Comparison of ENCODE assay signal across 22 mouse cellular contexts in genomic region chr4:84488323-84488722, GRCm38 (mm10).
A peak's percentile ranks its signal among the peaks of the same experiment; 100 is the strongest.
DNase-seq lines count a peak whose midpoint lies in the region; ATAC-seq and TF ChIP-seq lines count a peak whose summit lies in the region.
"Had no signal": no experiment of that assay in that cellular context is flagged by ENCODE, and none has a peak within 500 bp of the region (broad histone marks: within the 10 kb centered on the region; RNA-seq: fewer than 3 reads in every experiment).

No protein-coding gene starts in this region.

- H3K27ac ChIP-seq in forebrain, postnatal 0 days (ENCODE audit: low read depth, low read length): no peak overlapping the region
- no peak overlapping the region for H3K27ac ChIP-seq in forebrain, embryonic 15.5 days (replicated peaks)
- no peak overlapping the region for H3K27ac ChIP-seq in lung, postnatal 0 days (ENCODE audit: low read length)
- 0 out of 2 replicates have a peak overlapping the region, but pooled peaks have one; percentile 9 for H3K27ac ChIP-seq in embryonic fibroblast, embryonic 13.5 days (ENCODE audit: insufficient read depth, low read length)
- no peak overlapping the region for H3K27ac ChIP-seq in intestine, embryonic 16.5 days (ENCODE audit: low read length)
- H3K27ac ChIP-seq: embryonic facial prominence, embryonic 13.5 days; hindbrain, embryonic 13.5 days; macrophage; midbrain, embryonic 10.5 days; stomach, postnatal 0 days had no signal

- TF ChIP-seq POLR2A in embryonic fibroblast, embryonic 13.5 days (IDR thresholded peaks at IDR 0.05; ENCODE audit: low read depth, low read length): no peak

- no peaks in the 10 kb centered on the region for H3K9me3 ChIP-seq in forebrain, postnatal 0 days (ENCODE audit: low read length)
- no peaks in the 10 kb centered on the region for H3K9me3 ChIP-seq in forebrain, embryonic 15.5 days
- no peaks in the 10 kb centered on the region for H3K9me3 ChIP-seq in lung, postnatal 0 days (ENCODE audit: low read length)
- no peaks in the 10 kb centered on the region for H3K9me3 ChIP-seq in intestine, embryonic 16.5 days (ENCODE audit: control insufficient read depth, low read length)
- H3K9me3 ChIP-seq: embryonic facial prominence, embryonic 13.5 days; hindbrain, embryonic 13.5 days; midbrain, embryonic 10.5 days had no signal

- ATAC-seq in forebrain, postnatal 0 days: peak; percentile 36; the same call in 1 of the 2 replicates
- no peak for ATAC-seq in forebrain, embryonic 15.5 days (replicated peaks)
- no peak for ATAC-seq in lung, postnatal 0 days
- ATAC-seq in intestine, embryonic 16.5 days: no peak
- ATAC-seq: inflammation-experienced regulatory T-cells, adult 6 months had no signal

- H3K4me1 ChIP-seq in forebrain, postnatal 0 days (ENCODE audit: insufficient read depth): no peaks in the 10 kb centered on the region
- H3K4me1 ChIP-seq in forebrain, embryonic 15.5 days: no peaks in the 10 kb centered on the region
- no peaks in the 10 kb centered on the region for H3K4me1 ChIP-seq in lung, postnatal 0 days (ENCODE audit: insufficient read depth, low read depth, low read length)
- peaks cover 7% of the 10 kb centered on the region for H3K4me1 ChIP-seq in embryonic fibroblast, embryonic 13.5 days (ENCODE audit: control insufficient read depth, insufficient read depth, low read length)
- H3K4me1 ChIP-seq in intestine, embryonic 16.5 days (ENCODE audit: control insufficient read depth, insufficient read depth, low read length): no peaks in the 10 kb centered on the region
- H3K4me1 ChIP-seq: embryonic facial prominence, embryonic 13.5 days; hindbrain, embryonic 13.5 days; midbrain, embryonic 10.5 days had no signal

- no peak overlapping the region for H3K9ac ChIP-seq in forebrain, postnatal 0 days
- H3K9ac ChIP-seq in forebrain, embryonic 15.5 days (replicated peaks): no peak overlapping the region
- H3K9ac ChIP-seq in lung, postnatal 0 days (replicated peaks; ENCODE audit: low read depth): no peak overlapping the region
- H3K9ac ChIP-seq in intestine, embryonic 16.5 days (ENCODE audit: low read depth, low read length): no peak overlapping the region
- H3K9ac ChIP-seq: embryonic facial prominence, embryonic 13.5 days; hindbrain, embryonic 13.5 days had no signal

- H3K36me3 ChIP-seq in forebrain, postnatal 0 days (ENCODE audit: insufficient read depth): no peaks in the 10 kb centered on the region
- H3K36me3 ChIP-seq in forebrain, embryonic 15.5 days: no peaks in the 10 kb centered on the region
- no peaks in the 10 kb centered on the region for H3K36me3 ChIP-seq in lung, postnatal 0 days (ENCODE audit: insufficient read depth, low read length)
- H3K36me3 ChIP-seq in intestine, embryonic 16.5 days (ENCODE audit: control insufficient read depth, insufficient read depth, low read length): no peaks in the 10 kb centered on the region
- H3K36me3 ChIP-seq: embryonic facial prominence, embryonic 13.5 days; hindbrain, embryonic 13.5 days; midbrain, embryonic 10.5 days had no signal

- peak; percentile 15 for DNase-seq in adrenal gland, postnatal 10 days
- no peak for DNase-seq in adrenal gland, adult 18-20 months (ENCODE audit: low spot score in 2 of 2)
- DNase-seq in forebrain, postnatal 0 days: peak; percentile 21
- peak; percentile 9 for DNase-seq in lung, postnatal 0 days (ENCODE audit: low spot score)
- DNase-seq in lung, postnatal 4 days: no peak
- DNase-seq: cerebellum, postnatal 10 days; gastrocnemius, postnatal 36 days; kidney, adult 8-10 months; kidney, postnatal 25 days; left cerebral cortex, postnatal 4 days; retina, postnatal 1 day had no signal

- no peak overlapping the region for H3K4me2 ChIP-seq in forebrain, postnatal 0 days (ENCODE audit: low read depth)
- no peak overlapping the region for H3K4me2 ChIP-seq in forebrain, embryonic 15.5 days (replicated peaks)
- no peak overlapping the region for H3K4me2 ChIP-seq in lung, postnatal 0 days (replicated peaks; ENCODE audit: low read depth, low read length)
- H3K4me2 ChIP-seq in intestine, embryonic 16.5 days (ENCODE audit: low read depth, low read length): no peak overlapping the region
- H3K4me2 ChIP-seq: embryonic facial prominence, embryonic 13.5 days; hindbrain, embryonic 13.5 days; liver, embryonic 11.5 days had no signal

- TF ChIP-seq CTCF in forebrain, postnatal 0 days (IDR thresholded peaks at IDR 0.05; ENCODE audit: low read depth): no peak
- no peak for TF ChIP-seq CTCF in lung, postnatal 0 days (IDR thresholded peaks at IDR 0.05)
- TF ChIP-seq CTCF in embryonic fibroblast, embryonic 13.5 days (IDR thresholded peaks at IDR 0.05; ENCODE audit: borderline replicate concordance, insufficient read depth, low read length): no peak

- 25% methylated on average over 5 of the region's 5 CpGs for WGBS in forebrain, postnatal 0 days
- WGBS in forebrain, embryonic 15.5 days: 28% methylated on average over 5 of the region's 5 CpGs
- WGBS in lung, postnatal 0 days: 37% methylated on average over 5 of the region's 5 CpGs
- 72% methylated on average over 5 of the region's 5 CpGs for WGBS in intestine, embryonic 16.5 days

- no peak overlapping the region for H3K4me3 ChIP-seq in forebrain, postnatal 0 days (ENCODE audit: low read depth, low read length)
- H3K4me3 ChIP-seq in forebrain, embryonic 15.5 days: no peak overlapping the region
- H3K4me3 ChIP-seq in lung, postnatal 0 days (ENCODE audit: low read depth, low read length): no peak overlapping the region
- H3K4me3 ChIP-seq in embryonic fibroblast, embryonic 13.5 days (ENCODE audit: insufficient read depth, low read length): no peak overlapping the region
- H3K4me3 ChIP-seq in intestine, embryonic 16.5 days (ENCODE audit: low read length): no peak overlapping the region
- H3K4me3 ChIP-seq: embryonic facial prominence, embryonic 13.5 days; hindbrain, embryonic 13.5 days; midbrain, embryonic 10.5 days had no signal

- no peak for TF ChIP-seq EP300 in lung, postnatal 0 days (IDR thresholded peaks at IDR 0.05)

- H3K27me3 ChIP-seq in forebrain, postnatal 0 days (ENCODE audit: insufficient read depth, low read length): no peaks in the 10 kb centered on the region
- no peaks in the 10 kb centered on the region for H3K27me3 ChIP-seq in forebrain, embryonic 15.5 days
- H3K27me3 ChIP-seq in lung, postnatal 0 days (replicated peaks; ENCODE audit: insufficient read depth, low read length): no peaks in the 10 kb centered on the region
- H3K27me3 ChIP-seq in intestine, embryonic 16.5 days (replicated peaks; ENCODE audit: control insufficient read depth, insufficient read depth, low read length): no peaks in the 10 kb centered on the region
- H3K27me3 ChIP-seq: CH12.LX; embryonic facial prominence, embryonic 13.5 days; hindbrain, embryonic 13.5 days had no signal

Comparison
In these comparisons a context has a peak if more than half of its experiments do, and no peak if none do; other contexts are left out.
1. DNase-seq: peak in adrenal gland, postnatal 10 days (single experiment), forebrain, postnatal 0 days (single experiment) and lung, postnatal 0 days (single experiment); none in adrenal gland, adult 18-20 months (0 of 2) and lung, postnatal 4 days (0 of 2).